Mouse (Mus musculus) CH12.LX (cell line): ENCODE data around the gene Pole2. TPM values are rescaled to one million over a fixed set of nuclear protein-coding genes. Genes with fewer than 3 reads are reported as not detected.

ENCODE experiments used
- DNase-seq: peaks from one replicate; pipeline ENCODE4 v3.0.0-alpha.2; 2013; ENCODE audit errors: extremely low read depth
- H3K27ac ChIP-seq: 2 replicates; pipeline ENCODE4 v1.5.1; 2012; ENCODE audit warnings: low read depth, mild to moderate bottlenecking, control low read depth, moderate library complexity; ENCODE audit not compliant: insufficient read depth
- H3K27me3 ChIP-seq: replicated peaks from 2 replicates; pipeline ENCODE3; 2012; ENCODE audit warnings: inconsistent platforms
- H3K36me3 ChIP-seq, 2 experiments: replicated peaks in 1 of 2; 2 replicates each; pipeline versions ENCODE3 to v1.6.1; 2012; ENCODE audit warnings: inconsistent platforms in 1 of 2, low read length in 1 of 2, mild to moderate bottlenecking in 1 of 2, mixed read lengths in 1 of 2, moderate library complexity in 1 of 2; ENCODE audit not compliant: control insufficient read depth in 1 of 2, insufficient read depth in 1 of 2
- H3K4me1 ChIP-seq, 2 experiments: 2 replicates each; pipeline ENCODE4 v1.6.1; 2012; ENCODE audit warnings: inconsistent platforms in 1 of 2, moderate library complexity in 1 of 2; ENCODE audit not compliant: insufficient read depth in 2 of 2, control insufficient read depth in 1 of 2
- H3K4me2 ChIP-seq: 2 replicates; pipeline ENCODE4 v1.6.1; 2012; ENCODE audit warnings: low read depth, mild to moderate bottlenecking, control low read depth; ENCODE audit not compliant: poor library complexity, insufficient read depth, severe bottlenecking
- H3K4me3 ChIP-seq, 3 experiments: fragments of 150-350 bp in 1 of 3; sonication (generic) in 1 of 3; replicated peaks in 1 of 3; 2 replicates each; pipeline versions ENCODE3 to v1.5.1; 2011 to 2012; ENCODE audit warnings: low read depth in 2 of 3, low read length in 2 of 3, mild to moderate bottlenecking in 2 of 3, moderate library complexity in 2 of 3, control low read depth in 1 of 3, improper control_type of control experiment in 1 of 3, inconsistent platforms in 1 of 3, mixed read lengths in 1 of 3; ENCODE audit not compliant: poor library complexity in 1 of 3
- H3K79me2 ChIP-seq: replicated peaks from 2 replicates; pipeline ENCODE4 v1.6.1; 2012; ENCODE audit warnings: mild to moderate bottlenecking, moderate library complexity; ENCODE audit not compliant: control insufficient read depth, poor library complexity, insufficient read depth, severe bottlenecking; ENCODE audit errors: extremely low read depth
- H3K9ac ChIP-seq: 2 replicates; pipeline ENCODE4 v1.6.1; 2012; ENCODE audit warnings: low read depth, mild to moderate bottlenecking, control low read depth, moderate library complexity; ENCODE audit not compliant: insufficient read depth
- H3K9me3 ChIP-seq: replicated peaks from 2 replicates; pipeline ENCODE3; 2012; ENCODE audit warnings: low read length, inconsistent platforms, mixed read lengths
- BHLHE40 ChIP-seq: IDR thresholded peaks from 2 replicates; pipeline ENCODE4 v1.6.1; 2011; ENCODE audit warnings: mild to moderate bottlenecking, low read depth, low read length, improper control_type of control experiment
- CHD1 ChIP-seq: IDR thresholded peaks from 2 replicates; pipeline ENCODE4 v1.6.1; 2012; ENCODE audit warnings: low read depth, low read length, improper control_type of control experiment, inconsistent platforms
- CHD2 ChIP-seq: IDR thresholded peaks from 2 replicates; pipeline ENCODE4 v1.6.1; 2011; ENCODE audit warnings: low read length, improper control_type of control experiment
- CTCF ChIP-seq, 2 experiments: IDR thresholded peaks in 1 of 2; conservative IDR thresholded peaks in 1 of 2; 2 replicates each; pipeline ENCODE4 v1.5.1; 2011 to 2012; ENCODE audit warnings: low read depth in 2 of 2, low read length in 2 of 2, improper control_type of control experiment in 1 of 2, inconsistent platforms in 1 of 2, mild to moderate bottlenecking in 1 of 2, moderate library complexity in 1 of 2
- E2F4 ChIP-seq: IDR thresholded peaks from 2 replicates; pipeline ENCODE4 v1.6.1; 2011; ENCODE audit warnings: low read depth, low read length, improper control_type of control experiment; ENCODE audit not compliant: insufficient replicate concordance
- ELF1 ChIP-seq: IDR thresholded peaks from 2 replicates; pipeline ENCODE4 v1.6.1; 2014; ENCODE audit warnings: low read depth, mild to moderate bottlenecking, inconsistent platforms, low read length, improper control_type of control experiment
- EP300 ChIP-seq: IDR thresholded peaks from 2 replicates; pipeline ENCODE4 v1.6.1; 2011; ENCODE audit warnings: low read length, improper control_type of control experiment
- ETS1 ChIP-seq: conservative IDR thresholded peaks from 2 replicates; pipeline ENCODE4 v1.6.1; 2012; ENCODE audit warnings: low read depth, mild to moderate bottlenecking, inconsistent platforms, low read length, improper control_type of control experiment, moderate library complexity
- GABPA ChIP-seq: IDR thresholded peaks from 2 replicates; pipeline ENCODE4 v1.6.1; 2012; ENCODE audit warnings: low read depth, low read length, improper control_type of control experiment, inconsistent platforms; ENCODE audit not compliant: insufficient replicate concordance
- HCFC1 ChIP-seq: IDR thresholded peaks from 2 replicates; pipeline ENCODE4 v1.6.1; 2012; ENCODE audit warnings: low read depth, mild to moderate bottlenecking, inconsistent platforms, low read length, improper control_type of control experiment
- IRF4 ChIP-seq: IDR thresholded peaks from 2 replicates; pipeline ENCODE4 v1.6.1; 2014; ENCODE audit warnings: low read depth, mild to moderate bottlenecking, inconsistent platforms, low read length, improper control_type of control experiment
- JUN ChIP-seq: IDR thresholded peaks from 2 replicates; pipeline ENCODE4 v1.6.1; 2011; ENCODE audit warnings: low read depth, mild to moderate bottlenecking, low read length, improper control_type of control experiment, moderate library complexity; ENCODE audit not compliant: insufficient read depth
- JUND ChIP-seq: conservative IDR thresholded peaks from 2 replicates; pipeline ENCODE4 v1.6.1; 2011; ENCODE audit warnings: low read depth, low read length, improper control_type of control experiment
- KAT2A ChIP-seq: IDR thresholded peaks from 2 replicates; pipeline ENCODE4 v1.6.1; 2012; ENCODE audit warnings: low read length, improper control_type of control experiment, inconsistent platforms; ENCODE audit not compliant: insufficient replicate concordance
- MAFK ChIP-seq: IDR thresholded peaks from 2 replicates; pipeline ENCODE4 v1.6.1; 2011; ENCODE audit warnings: low read length, improper control_type of control experiment; ENCODE audit not compliant: insufficient replicate concordance
- MAX ChIP-seq: IDR thresholded peaks from 2 replicates; pipeline ENCODE4 v1.6.1; 2011; ENCODE audit warnings: low read length, improper control_type of control experiment
- MAZ ChIP-seq: IDR thresholded peaks from 2 replicates; pipeline ENCODE4 v1.6.1; 2012; ENCODE audit warnings: low read depth, mild to moderate bottlenecking, inconsistent platforms, low read length, improper control_type of control experiment, moderate library complexity
- MEF2A ChIP-seq: IDR thresholded peaks from 2 replicates; pipeline ENCODE4 v1.6.1; 2014; ENCODE audit warnings: low read depth, mild to moderate bottlenecking, inconsistent platforms, low read length, improper control_type of control experiment, borderline replicate concordance
- MXI1 ChIP-seq: IDR thresholded peaks from 2 replicates; pipeline ENCODE4 v1.6.1; 2011; ENCODE audit warnings: mild to moderate bottlenecking, low read depth, low read length, improper control_type of control experiment
- MYC ChIP-seq: IDR thresholded peaks from 2 replicates; pipeline ENCODE4 v1.6.1; 2011; ENCODE audit warnings: low read depth, mild to moderate bottlenecking, improper control_type of control experiment, low read length
- NELFE ChIP-seq: IDR thresholded peaks from 2 replicates; pipeline ENCODE4 v1.6.1; 2011; ENCODE audit warnings: low read depth, low read length, improper control_type of control experiment
- NRF1 ChIP-seq: IDR thresholded peaks from 2 replicates; pipeline ENCODE4 v1.6.1; 2014; ENCODE audit warnings: low read depth, mild to moderate bottlenecking, inconsistent platforms, low read length, improper control_type of control experiment, moderate library complexity
- PAX5 ChIP-seq: IDR thresholded peaks from 2 replicates; pipeline ENCODE4 v1.6.1; 2012; ENCODE audit warnings: low read length, inconsistent platforms, mixed read lengths
- POLR2A ChIP-seq: IDR thresholded peaks from 2 replicates; pipeline ENCODE4 v1.6.1; 2011; ENCODE audit warnings: low read depth, mild to moderate bottlenecking, improper control_type of control experiment, low read length
- POLR2AphosphoS2 ChIP-seq: IDR thresholded peaks from 2 replicates; pipeline ENCODE4 v1.6.1; 2011; ENCODE audit warnings: low read depth, low read length, improper control_type of control experiment
- RAD21 ChIP-seq: IDR thresholded peaks from 2 replicates; pipeline ENCODE4 v1.6.1; 2011; ENCODE audit warnings: low read depth, mild to moderate bottlenecking, low read length, improper control_type of control experiment, moderate library complexity
- RCOR1 ChIP-seq: conservative IDR thresholded peaks from 2 replicates; pipeline ENCODE4 v1.6.1; 2012; ENCODE audit warnings: low read depth, mild to moderate bottlenecking, inconsistent platforms, low read length, improper control_type of control experiment
- SIN3A ChIP-seq: IDR thresholded peaks from 2 replicates; pipeline ENCODE4 v1.6.1; 2012; ENCODE audit warnings: low read length, improper control_type of control experiment, inconsistent platforms
- SMC3 ChIP-seq: IDR thresholded peaks from 2 replicates; pipeline ENCODE4 v1.6.1; 2011; ENCODE audit warnings: low read depth, low read length, improper control_type of control experiment
- TBP ChIP-seq: conservative IDR thresholded peaks from 2 replicates; pipeline ENCODE4 v1.6.1; 2011; ENCODE audit warnings: low read depth, low read length, improper control_type of control experiment
- TCF12 ChIP-seq: IDR thresholded peaks from 2 replicates; pipeline ENCODE4 v1.6.1; 2014; ENCODE audit warnings: low read depth, mild to moderate bottlenecking, inconsistent platforms, low read length, improper control_type of control experiment
- UBTF ChIP-seq: IDR thresholded peaks from 2 replicates; pipeline ENCODE4 v1.6.1; 2012; ENCODE audit warnings: low read depth, mild to moderate bottlenecking, inconsistent platforms, low read length, improper control_type of control experiment, moderate library complexity
- USF1 ChIP-seq: IDR thresholded peaks from 2 replicates; pipeline ENCODE4 v1.6.1; 2014; ENCODE audit warnings: low read depth, mild to moderate bottlenecking, inconsistent platforms, low read length, improper control_type of control experiment
- USF2 ChIP-seq: conservative IDR thresholded peaks from 2 replicates; pipeline ENCODE4 v1.6.1; 2011; ENCODE audit warnings: low read depth, low read length, improper control_type of control experiment
- ZC3H11A ChIP-seq: IDR thresholded peaks from 2 replicates; pipeline ENCODE4 v1.6.1; 2012; ENCODE audit warnings: low read depth, mild to moderate bottlenecking, inconsistent platforms, low read length, improper control_type of control experiment
- ZKSCAN1 ChIP-seq: IDR thresholded peaks from 2 replicates; pipeline ENCODE4 v1.6.1; 2012; ENCODE audit warnings: low read depth, inconsistent platforms, low read length, improper control_type of control experiment, borderline replicate concordance
- ZMIZ1 ChIP-seq: IDR thresholded peaks from 2 replicates; pipeline ENCODE4 v1.6.1; 2012; ENCODE audit warnings: low read depth, mild to moderate bottlenecking, inconsistent platforms, low read length, improper control_type of control experiment
- ZNF384 ChIP-seq: IDR thresholded peaks from 2 replicates; pipeline ENCODE4 v1.6.1; 2012; ENCODE audit warnings: low read depth, low read length, improper control_type of control experiment, inconsistent platforms
- dilution Hi-C: fragments of 300-500 bp; cut with MboI; formaldehyde crosslinking; loops from 2 replicates; pipeline ENCODE4 v1.14.3; 2020; ENCODE audit warnings: low sequenced_read_pairs; ENCODE audit not compliant: extremely low pct_unique_long_range_greater_than_20kb, extremely low pct_ligation_motif_present
- in situ Hi-C: fragments of 300-500 bp; cut with MboI; formaldehyde crosslinking; loops from 3 replicates; pipeline ENCODE4 v1.14.3; 2019; ENCODE audit warnings: low sequenced_read_pairs, low pct_ligation_motif_present, low pct_unique_long_range_greater_than_20kb, mixed read lengths
- polyA plus RNA-seq: library from polyadenylated mRNA; unstranded; fragments of >175 nt; gene quantifications from 2 replicates; pipeline ENCODE4 v1.2.1, GENCODE M21; 2012; ENCODE audit warnings: low read depth; ENCODE audit not compliant: insufficient read length
- total RNA-seq, 2 experiments: library from RNA; depleted of rRNA; stranded (reverse); fragments of 300-350 nt in 1 of 2; fragments of >200 nt in 1 of 2; gene quantifications; 2 replicates each; pipeline ENCODE4 v1.2.3; 2012 to 2014

The Pole2 gene
- total and polyA plus RNA-seq, 3 experiments, result 32.6 to 143 (median 37.1) TPM

- in situ Hi-C loops (no loop called here), dilution Hi-C loops (no loop called here)
- H3K27ac ChIP-seq, result no peak within 1 kb of the TSS
- H3K36me3 ChIP-seq, result peaks cover 3 to 15% of the 10 kb centered on the region in 2 experiments
- H3K4me2 ChIP-seq, result peak within 1 kb of the TSS; percentile 79
- DNase-seq, result peak; percentile 73
- peaks cover 2% of the 10 kb centered on the region for H3K27me3 ChIP-seq
- peak within 1 kb of the TSS; percentile 90 for H3K9ac ChIP-seq
- peaks cover 3 to 20% of the 10 kb centered on the region in 2 experiments for H3K4me1 ChIP-seq
- peaks cover 18% of the 10 kb centered on the region for H3K79me2 ChIP-seq
- H3K4me3 ChIP-seq, result peak within 1 kb of the TSS; percentile 73 to 94 (median 88)
- no peaks in the 10 kb centered on the region for H3K9me3 ChIP-seq
- TF ChIP-seq ZC3H11A (no peak), SIN3A (peak; percentile 94), KAT2A (peak; percentile 49; the same call in 1 of the 2 replicates), MYC (no peak), IRF4 (no peak), USF2 (no peak), CHD2 (no peak), JUND (no peak), NELFE (peak; percentile 27; the same call in 1 of the 2 replicates), ELF1 (no peak), MAFK (no peak), GABPA (no peak), RCOR1 (no peak), E2F4 (peak; percentile 81; the same call in 1 of the 2 replicates), JUN (no peak), BHLHE40 (no peak), MXI1 (peak; percentile 73), ZNF384 (no peak), MAX (peak; percentile 100), TCF12 (no peak; the same call in 1 of the 2 replicates), HCFC1 (peak; percentile 79), MEF2A (no peak; the same call in 1 of the 2 replicates), ETS1 (no peak), CTCF (conservative IDR thresholded peaks at IDR 0.05 in 1 of 2, IDR thresholded peaks at IDR 0.05 in 1 of 2; ENCODE audit: low read depth in 2 of 2, low read length in 2 of 2) (peak in 1 of 2 experiments; percentile 18; a peak in 1 of 4 replicates), CHD1 (no peak), EP300 (no peak), POLR2AphosphoS2 (no peak), RAD21 (no peak), ZKSCAN1 (no peak), USF1 (no peak), NRF1 (no peak), MAZ (no peak), SMC3 (no peak), TBP (peak; percentile 75; the same call in 1 of the 2 replicates), POLR2A (peak; percentile 87), PAX5 (no peak), UBTF (no peak), ZMIZ1 (no peak)
Measured at GRCm38 (mm10) chr12:69168461-69169106, 59.4 kb downstream of the Pole2 start, which contains the start of gene Lrr1. Gene Lrr1, plus strand, starts transcription at chr12:69168814.
